Mouse (Mus musculus) lung, postnatal 4 days (tissue): ENCODE data around the gene Cd80.
"Not testable (repeated sequence)": the region's sequence is repeated elsewhere in the genome, so short reads cannot be mapped to it uniquely, and the experiment has no call there.

Experiments
- DNase-seq, 2 experiments: peaks; one replicate each; pipeline ENCODE4 v3.0.0; 2021

Gene Cd80

GRCm38 (mm10) chr16:38455511-38456418 is at the start of gene Cd80:
TSS of gene Cd80 (plus strand) at chr16:38455561.
- DNase-seq: no peak

GRCm38 (mm10) chr16:38406293-38406692 is 49.1 kb upstream of the Cd80 start:
- DNase-seq: no peak

- DNase-seq: no peak
Measured at GRCm38 (mm10) chr16:38406708-38407107, 48.7 kb upstream of the Cd80 start.

GRCm38 (mm10) chr16:38407584-38407983 is 47.8 kb upstream of the Cd80 start:
- DNase-seq: no peak

GRCm38 (mm10) chr16:38408416-38408815 is 46.9 kb upstream of the Cd80 start:
- DNase-seq: no peak

- DNase-seq: no peak
Measured at GRCm38 (mm10) chr16:38414953-38415352, 40.4 kb upstream of the Cd80 start.

- no peak for DNase-seq
Measured at GRCm38 (mm10) chr16:38425374-38425773, 30.0 kb upstream of the Cd80 start.

GRCm38 (mm10) chr16:38425799-38426198 is 29.6 kb upstream of the Cd80 start:
- no peak for DNase-seq

- no peak for DNase-seq
Measured at GRCm38 (mm10) chr16:38431446-38432185, 23.7 kb upstream of the Cd80 start.

GRCm38 (mm10) chr16:38432498-38433425 is 22.6 kb upstream of the Cd80 start, which contains the start of gene Pla1a:
TSS of gene Pla1a (minus strand) at chr16:38433145.
- DNase-seq: no peak

GRCm38 (mm10) chr16:38433514-38433913 is 21.8 kb upstream of the Cd80 start:
- DNase-seq: no peak

- no peak for DNase-seq
Measured at GRCm38 (mm10) chr16:38434295-38434795, 21.0 kb upstream of the Cd80 start.

GRCm38 (mm10) chr16:38439190-38439589 is 16.2 kb upstream of the Cd80 start:
- no peak for DNase-seq

GRCm38 (mm10) chr16:38440403-38440802 is 15.0 kb upstream of the Cd80 start:
- DNase-seq: no peak

GRCm38 (mm10) chr16:38441611-38442010 is 13.8 kb upstream of the Cd80 start:
- DNase-seq: no peak

GRCm38 (mm10) chr16:38442216-38442615 is 13.1 kb upstream of the Cd80 start:
- no peak for DNase-seq

GRCm38 (mm10) chr16:38443721-38444464 is 11.5 kb upstream of the Cd80 start:
- no peak for DNase-seq

- no peak for DNase-seq
Measured at GRCm38 (mm10) chr16:38445046-38445445, 10.3 kb upstream of the Cd80 start.

GRCm38 (mm10) chr16:38445576-38445975 is 9.8 kb upstream of the Cd80 start:
- DNase-seq: no peak

- DNase-seq: not testable (repeated sequence)
Measured at GRCm38 (mm10) chr16:38446141-38446540, 9.2 kb upstream of the Cd80 start.

- DNase-seq: no peak
Measured at GRCm38 (mm10) chr16:38447366-38447765, 8.0 kb upstream of the Cd80 start.

- no peak for DNase-seq
Measured at GRCm38 (mm10) chr16:38448458-38448857, 6.9 kb upstream of the Cd80 start.
